Mouse (Mus musculus): ENCODE data around the gene Coq8b.
A peak's percentile ranks its signal among the peaks of the same experiment; 100 is the strongest.

DNA sequence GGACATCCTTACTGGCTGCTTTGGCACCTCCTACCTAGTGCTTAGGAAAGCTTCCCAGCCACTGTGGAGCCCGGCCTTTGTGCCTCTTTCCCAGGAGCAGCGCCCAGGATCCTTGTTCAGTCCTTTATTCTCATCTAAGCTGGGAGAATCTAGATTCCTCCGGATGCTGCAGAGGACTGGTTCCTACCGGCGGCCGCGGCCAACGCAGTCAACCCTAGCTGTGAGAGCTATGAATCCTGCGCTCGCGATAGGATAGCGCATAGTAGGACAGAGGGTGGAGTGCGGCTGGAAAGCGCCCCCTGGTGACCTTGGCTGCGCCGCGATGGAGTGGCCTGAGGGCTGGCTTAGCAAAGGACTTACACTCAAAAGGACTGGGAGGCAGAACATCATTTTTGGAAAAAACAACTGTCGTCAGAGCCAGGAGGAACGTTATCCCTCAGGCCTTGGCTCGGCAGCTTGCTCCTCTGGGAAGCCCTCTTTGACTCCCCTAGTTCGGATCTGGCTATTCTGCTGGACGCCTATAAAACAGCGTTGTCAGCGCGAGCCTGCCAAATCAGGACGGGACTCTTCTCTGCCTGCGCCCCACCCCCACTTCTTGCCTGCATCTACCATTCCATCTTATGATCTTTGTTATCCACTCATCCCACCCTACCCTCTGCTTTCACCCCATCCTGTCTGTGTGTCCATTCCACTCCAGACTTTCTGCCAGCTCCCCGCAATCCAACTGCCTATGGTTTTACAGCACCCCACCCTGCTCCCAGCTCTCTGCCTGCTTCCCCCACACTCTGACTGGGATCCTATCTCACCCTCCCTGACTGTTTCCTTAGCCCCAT is 52.3 kb downstream of the Coq8b start:
- TF ChIP-seq CHD2 (IDR thresholded peaks at IDR 0.05; ENCODE audit: low read depth, low read length) (peak; percentile 92), ZNF384 (IDR thresholded peaks at IDR 0.05; ENCODE audit: low read depth, low read length) (no peak), ZC3H11A (IDR thresholded peaks at IDR 0.05; ENCODE audit: borderline replicate concordance, low read depth, low read length) (no peak), HCFC1 (IDR thresholded peaks at IDR 0.05; ENCODE audit: borderline replicate concordance, insufficient read depth, low read length) (no peak)

Measured in ES-E14 (cell line).